Mouse (Mus musculus) lung, embryonic 14.5 days (tissue): ENCODE data around the gene 2210011C24Rik. TPM values are rescaled to one million over a fixed set of nuclear protein-coding genes. Genes with fewer than 3 reads are reported as not detected.

ENCODE experiments used
- ATAC-seq: fragments of 200-750 bp; cut with Nextera tagmentation; 2 replicates; pipeline ENCODE4 v1.8.0; 2017; ENCODE audit warnings: mild to moderate bottlenecking, moderate TSS enrichment, moderate library complexity; ENCODE audit not compliant: insufficient read depth
- DNase-seq: peaks from one replicate; pipeline ENCODE4 v3.0.0-alpha.2; 2015
- H3K27ac ChIP-seq: fragments of 300-500 bp; sonication (generic); 2 replicates; pipeline ENCODE4 v1.5.1; 2014; ENCODE audit warnings: low read depth, mild to moderate bottlenecking, moderate library complexity
- H3K27me3 ChIP-seq: fragments of 300-500 bp; sonication (generic); 2 replicates; pipeline ENCODE4 v1.6.1; 2014; ENCODE audit warnings: low read length, control low read depth; ENCODE audit not compliant: insufficient read depth
- H3K36me3 ChIP-seq: fragments of 300-500 bp; sonication (generic); 2 replicates; pipeline ENCODE4 v1.6.1; 2014; ENCODE audit warnings: control low read depth; ENCODE audit not compliant: insufficient read depth
- H3K4me1 ChIP-seq: fragments of 300-500 bp; sonication (generic); 2 replicates; pipeline ENCODE4 v1.6.1; 2014; ENCODE audit warnings: antibody characterized with exemption, control low read depth; ENCODE audit not compliant: insufficient read depth
- H3K4me2 ChIP-seq: fragments of 300-500 bp; sonication (generic); 2 replicates; pipeline ENCODE4 v1.6.1; 2014; ENCODE audit warnings: mild to moderate bottlenecking
- H3K4me3 ChIP-seq: fragments of 300-500 bp; sonication (generic); 2 replicates; pipeline ENCODE4 v1.5.1; 2014; ENCODE audit warnings: low read depth, low read length
- H3K9ac ChIP-seq: fragments of 300-500 bp; sonication (generic); 2 replicates; pipeline ENCODE4 v1.6.1; 2014
- H3K9me3 ChIP-seq: fragments of 300-500 bp; sonication (generic); 2 replicates; pipeline ENCODE4 v1.6.1; 2016; ENCODE audit warnings: low read depth, low read length, control low read depth
- CTCF ChIP-seq: IDR thresholded peaks from 2 replicates; pipeline ENCODE4 v1.5.1; 2016; ENCODE audit warnings: antibody characterized with exemption, low read depth
- WGBS: fragments of 180-500 bp; shearing (Covaris S2); extraction: QIAGEN DNeasy Blood & Tissue Kit; methylation state at CpG from one replicate; pipeline ENCODE4 v1.1.7; 2014; 5-methylcytosine and 5-hydroxymethylcytosine counted together
- polyA plus RNA-seq: library from polyadenylated mRNA; unstranded; fragments of >200 nt; fragmentation: Nextera tagmentation; extraction: Ambion mirVana; gene quantifications from 2 replicates; pipeline ENCODE4 v1.2.1, GENCODE M21; 2014

The 2210011C24Rik gene
- polyA plus RNA-seq, 1 experiment from 2014 or later, result 1.2 TPM

- H3K4me1 ChIP-seq, result peaks cover 15% of the 10 kb centered on the region
- H3K9me3 ChIP-seq, result no peaks in the 10 kb centered on the region
- peak overlapping the region; percentile 56 for H3K4me2 ChIP-seq
- H3K27me3 ChIP-seq, result peaks cover 12% of the 10 kb centered on the region; the same call in 1 of the 2 replicates
- ATAC-seq (peak; percentile 11; the same call in 1 of the 2 replicates), DNase-seq (peak; percentile 38)
- peak overlapping the region; percentile 36 for H3K27ac ChIP-seq
- H3K9ac ChIP-seq, result peak overlapping the region; percentile 13; the same call in 1 of the 2 replicates
- H3K4me3 ChIP-seq, result peak overlapping the region; percentile 24
- WGBS, result 39% methylated on average over 12 of the region's 12 CpGs
- TF ChIP-seq CTCF, result no peak
- no peaks in the 10 kb centered on the region for H3K36me3 ChIP-seq
Observed at GRCm38 (mm10) chr8:84021569-84021968, 9.6 kb upstream of the 2210011C24Rik start.

DNA sequence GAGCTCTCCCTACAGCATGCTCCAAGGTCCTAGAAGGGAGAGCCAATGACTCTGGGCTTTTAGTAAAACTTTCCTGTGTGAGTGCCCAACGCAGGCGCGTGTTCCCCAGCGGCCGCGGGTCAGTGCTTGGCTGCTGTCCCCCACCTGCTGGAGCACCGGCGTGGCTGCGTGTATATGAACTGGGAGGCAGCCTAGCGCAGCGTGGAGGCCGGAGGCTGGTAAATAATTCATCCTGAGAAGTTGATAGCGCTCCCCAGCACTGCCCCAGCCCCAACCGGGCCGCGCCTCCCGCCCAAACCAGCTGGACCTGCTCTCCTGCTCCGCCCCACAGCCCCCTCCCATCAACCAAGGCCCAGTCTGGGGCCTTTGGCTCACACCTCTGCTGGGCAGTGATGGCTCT lies 9.1 kb upstream of the 2210011C24Rik start, which contains the start of gene Palm3:
Gene Palm3 (plus strand): TSS at position 376 of the 400 bp plus-strand sequence.
- Histone ChIP-seq H3K27me3 (peaks cover 8% of the 10 kb centered on the region; the same call in 1 of the 2 replicates), H3K27ac (peak within 1 kb of the TSS; percentile 36), H3K4me1 (peaks cover 15% of the 10 kb centered on the region)

GRCm38 (mm10) chr8:84019738-84020137 lies 7.8 kb upstream of the 2210011C24Rik start:
- H3K9me3 ChIP-seq, result no peaks in the 10 kb centered on the region
- no peak overlapping the region for H3K9ac ChIP-seq
- no peak for TF ChIP-seq CTCF
- 70% methylated on average over 9 of the region's 9 CpGs for WGBS
- ATAC-seq (no peak), DNase-seq (no peak)
- H3K27ac ChIP-seq, result no peak overlapping the region
- H3K4me2 ChIP-seq, result no peak overlapping the region
- H3K27me3 ChIP-seq, result no peaks in the 10 kb centered on the region; the same call in 1 of the 2 replicates
- H3K4me1 ChIP-seq, result peaks cover 10% of the 10 kb centered on the region; the same call in 1 of the 2 replicates
- H3K4me3 ChIP-seq, result no peak overlapping the region
- no peaks in the 10 kb centered on the region for H3K36me3 ChIP-seq

More for the DNA sequence above, 9.1 kb upstream of the 2210011C24Rik start, which contains the start of gene Palm3:
- Histone ChIP-seq H3K9ac (peak within 1 kb of the TSS; percentile 13; the same call in 1 of the 2 replicates), H3K9me3 (no peaks in the 10 kb centered on the region), H3K4me2 (peak within 1 kb of the TSS; percentile 56), H3K36me3 (no peaks in the 10 kb centered on the region), H3K4me3 (peak within 1 kb of the TSS; percentile 24)
- DNase-seq (peak; percentile 62), ATAC-seq (peak; percentile 38)
- TF ChIP-seq CTCF, result no peak; the same call in none of the 2 replicates
- 5% methylated on average over 17 of the region's 18 CpGs for WGBS

DNA sequence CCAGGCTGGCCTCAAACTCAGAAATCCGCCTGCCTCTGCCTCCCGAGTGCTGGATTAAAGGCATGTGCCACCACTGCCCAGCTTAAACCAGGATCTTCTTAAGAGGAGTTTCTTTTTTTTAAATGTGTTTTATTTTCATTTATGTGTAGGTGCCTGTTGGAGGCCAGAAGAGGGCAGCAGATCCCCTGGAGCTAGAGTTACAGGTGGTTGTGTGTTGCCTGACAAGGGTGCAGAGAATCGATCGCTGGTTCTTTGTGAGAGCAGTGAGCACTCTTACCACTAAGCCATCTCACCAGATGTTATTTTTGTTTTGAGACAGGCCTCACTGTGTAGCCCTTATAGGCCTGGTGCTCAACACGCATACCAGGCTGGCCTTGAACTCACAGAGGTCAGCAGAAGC lies 3.9 kb upstream of the 2210011C24Rik start:
- DNase-seq, result no peak
- Histone ChIP-seq H3K4me2 (no peak overlapping the region), H3K4me1 (no peaks in the 10 kb centered on the region; the same call in 1 of the 2 replicates), H3K27me3 (peaks cover 29% of the 10 kb centered on the region), H3K9me3 (no peaks in the 10 kb centered on the region), H3K4me3 (no peak overlapping the region), H3K9ac (no peak overlapping the region), H3K36me3 (no peaks in the 10 kb centered on the region), H3K27ac (no peak overlapping the region)
- ATAC-seq, result no peak
- WGBS, result 93% methylated on average over 5 of the region's 5 CpGs
- TF ChIP-seq CTCF, result no peak

- H3K27me3 ChIP-seq, result peaks cover 39% of the 10 kb centered on the region
- ATAC-seq, result no peak
Observed at GRCm38 (mm10) chr8:84012499-84013165, 661 bp upstream of the 2210011C24Rik start.

GRCm38 (mm10) chr8:84010625-84011611 lies 1.1 kb downstream of the 2210011C24Rik start:
- H3K9ac ChIP-seq, result peak overlapping the region; percentile 32
- no peak overlapping the region for H3K27ac ChIP-seq
- H3K4me1 ChIP-seq, result no peaks in the 10 kb centered on the region; the same call in 1 of the 2 replicates
- peak; percentile 38; the same call in 1 of the 2 replicates for TF ChIP-seq CTCF
- peak overlapping the region; percentile 95 for H3K4me2 ChIP-seq
- peak; percentile 34; the same call in 1 of the 2 replicates for ATAC-seq
- peak; percentile 87 for DNase-seq
- H3K9me3 ChIP-seq, result no peaks in the 10 kb centered on the region
- H3K27me3 ChIP-seq, result peaks cover 39% of the 10 kb centered on the region
- WGBS, result 2% methylated on average over 83 of the region's 83 CpGs
- H3K36me3 ChIP-seq, result no peaks in the 10 kb centered on the region
- peak overlapping the region; percentile 49 for H3K4me3 ChIP-seq

More at GRCm38 (mm10) chr8:84012499-84013165, 661 bp upstream of the 2210011C24Rik start:
- WGBS, result 10% methylated on average over 35 of the region's 35 CpGs
- Histone ChIP-seq H3K36me3 (no peaks in the 10 kb centered on the region), H3K4me1 (no peaks in the 10 kb centered on the region; the same call in 1 of the 2 replicates), H3K9ac (peak overlapping the region; percentile 29; the same call in 1 of the 2 replicates), H3K9me3 (no peaks in the 10 kb centered on the region), H3K4me2 (peak overlapping the region; percentile 95), H3K4me3 (peak overlapping the region; percentile 49), H3K27ac (no peak overlapping the region)
- DNase-seq, result no peak
- TF ChIP-seq CTCF, result no peak
